In genomic region chr4:125200762-125201161, GRCm38 (mm10) we compare ENCODE assay signal across 22 mouse cellular contexts.
DNase-seq lines count a peak whose midpoint lies in the region; ATAC-seq lines count a peak whose summit lies in the region.
"Had no signal": no experiment of that assay in that cellular context is flagged by ENCODE, and none has a peak within 500 bp of the region (broad histone marks: within the 10 kb centered on the region; RNA-seq: fewer than 3 reads in every experiment).

No protein-coding gene starts in this region.

- DNase-seq in frontal cortex, postnatal 14 days (ENCODE audit: low spot score in 2 of 2), result no peak
- DNase-seq in right cerebral cortex, postnatal 25 days, result peak; percentile 47
- no peak for DNase-seq in right cerebral cortex, postnatal 10 days (ENCODE audit: low spot score in 2 of 2)
- DNase-seq in gastrocnemius, adult 18-20 months (ENCODE audit: low spot score), result no peak
- no peak for DNase-seq in cerebellum, adult 18-20 months
- DNase-seq: cerebellum, adult 9-11 months; gastrocnemius, postnatal 10 days; heart, postnatal 4 days; kidney, postnatal 25 days; liver, embryonic 13.5 days; lung, adult 2 months; lung, postnatal 14 days had no signal

- H3K4me3 ChIP-seq in midbrain, embryonic 12.5 days, result no peak overlapping the region
- H3K4me3 ChIP-seq in midbrain, embryonic 15.5 days, result no peak overlapping the region
- H3K4me3 ChIP-seq: heart, embryonic 10.5 days; layer of hippocampus, adult 2 months; liver, embryonic 13.5 days had no signal

- 63% methylated on average over 5 of the region's 5 CpGs for WGBS in midbrain, embryonic 12.5 days
- WGBS in midbrain, embryonic 15.5 days, result 61% methylated on average over 5 of the region's 5 CpGs

- ATAC-seq in frontal cortex, adult (ENCODE audit: low TSS enrichment), result peak; percentile 70
- ATAC-seq in midbrain, embryonic 12.5 days (ENCODE audit: low FRiP score, low read depth), result peak; percentile 41; the same call in 1 of the 2 replicates
- no peak for ATAC-seq in midbrain, embryonic 15.5 days (replicated peaks)
- ATAC-seq: activated CD4-positive, CD25-positive, alpha-beta regulatory T cell, adult 4 months; intestine, postnatal 0 days; midbrain, embryonic 16.5 days; Patski had no signal

- no peak overlapping the region for H3K4me2 ChIP-seq in midbrain, embryonic 12.5 days (replicated peaks)
- H3K4me2 ChIP-seq in midbrain, embryonic 15.5 days, result no peak overlapping the region
- H3K4me2 ChIP-seq: liver, embryonic 13.5 days had no signal

- no peaks in the 10 kb centered on the region for H3K36me3 ChIP-seq in midbrain, embryonic 12.5 days
- no peaks in the 10 kb centered on the region for H3K36me3 ChIP-seq in midbrain, embryonic 15.5 days (replicated peaks)
- H3K36me3 ChIP-seq: G1E; heart, embryonic 10.5 days; liver, embryonic 13.5 days had no signal

- no peak overlapping the region for H3K9ac ChIP-seq in midbrain, embryonic 12.5 days (replicated peaks)
- no peak overlapping the region for H3K9ac ChIP-seq in midbrain, embryonic 15.5 days
- H3K9ac ChIP-seq: liver, embryonic 13.5 days had no signal

- H3K9me3 ChIP-seq in midbrain, embryonic 12.5 days, result no peaks in the 10 kb centered on the region
- H3K9me3 ChIP-seq in midbrain, embryonic 15.5 days, result no peaks in the 10 kb centered on the region
- H3K9me3 ChIP-seq: heart, embryonic 10.5 days; liver, embryonic 13.5 days had no signal

- H3K27ac ChIP-seq in midbrain, embryonic 12.5 days (replicated peaks), result no peak overlapping the region
- H3K27ac ChIP-seq in midbrain, embryonic 15.5 days, result no peak overlapping the region
- H3K27ac ChIP-seq: heart, embryonic 10.5 days; layer of hippocampus, adult 2 months; liver, embryonic 13.5 days had no signal

- peaks cover 58% of the 10 kb centered on the region for H3K27me3 ChIP-seq in midbrain, embryonic 12.5 days
- H3K27me3 ChIP-seq in midbrain, embryonic 15.5 days (replicated peaks), result peaks cover 5% of the 10 kb centered on the region
- H3K27me3 ChIP-seq: liver, embryonic 13.5 days had no signal

- peaks cover 12% of the 10 kb centered on the region; the same call in 1 of the 2 replicates for H3K4me1 ChIP-seq in midbrain, embryonic 12.5 days
- H3K4me1 ChIP-seq in midbrain, embryonic 15.5 days, result peaks cover 12% of the 10 kb centered on the region; the same call in 1 of the 2 replicates
- H3K4me1 ChIP-seq: heart, embryonic 10.5 days; liver, embryonic 13.5 days had no signal
